Mouse (Mus musculus) lung, postnatal 0 days (tissue): ENCODE data around the gene Tfcp2.

Experiments used
- CTCF ChIP-seq: IDR thresholded peaks from 2 replicates; pipeline ENCODE4 v1.5.1; 2016; ENCODE audit warnings: antibody characterized with exemption, mild to moderate bottlenecking
- EP300 ChIP-seq: IDR thresholded peaks from 2 replicates; pipeline ENCODE4 v1.6.1; 2016; ENCODE audit warnings: antibody characterized with exemption, mild to moderate bottlenecking, control low read depth

DNA sequence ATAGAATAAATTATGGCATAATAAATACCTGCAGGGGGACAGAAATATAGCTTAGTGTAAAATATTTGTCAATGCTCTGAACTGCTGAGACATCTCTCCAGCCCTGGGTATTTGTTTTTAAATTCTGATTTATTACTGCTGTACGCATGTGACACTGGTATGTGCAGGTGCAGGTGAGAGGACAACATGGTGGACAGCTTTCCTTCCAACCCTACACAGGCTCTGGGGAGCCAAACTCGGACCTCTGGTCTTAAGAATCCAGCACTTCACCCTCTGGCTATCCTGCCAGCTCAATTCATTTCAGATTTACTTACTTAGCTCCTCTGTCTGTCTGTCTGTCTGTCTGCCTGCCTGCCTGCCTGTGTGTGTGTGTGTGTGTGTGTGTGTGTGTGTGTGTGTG lies 36.7 kb downstream of the Tfcp2 start:
- TF ChIP-seq EP300: no peak
- no peak for TF ChIP-seq CTCF
